18 mouse cellular contexts compared by ENCODE assay signal in genomic region chr19:32717590-32717989, GRCm38 (mm10). TPM values are rescaled to one million over a fixed set of nuclear protein-coding genes. Genes with fewer than 3 reads are reported as not detected.
DNase-seq lines count a peak whose midpoint lies in the region; ATAC-seq and TF ChIP-seq lines count a peak whose summit lies in the region.
"Had no signal": no experiment of that assay in that cellular context is flagged by ENCODE, and none has a peak within 500 bp of the region (broad histone marks: within the 10 kb centered on the region; RNA-seq: fewer than 3 reads in every experiment).

No protein-coding gene starts in this region.

- ATAC-seq in intestine, postnatal 0 days: no peak
- ATAC-seq in intestine, embryonic 15.5 days: no peak
- ATAC-seq: forebrain, embryonic 16.5 days; inflammation-experienced regulatory T-cells, adult 6 months had no signal

- peak; percentile 49 for TF ChIP-seq CTCF in intestine, postnatal 0 days (IDR thresholded peaks at IDR 0.05; ENCODE audit: low read depth)

- WGBS in intestine, postnatal 0 days: 59% methylated on average over 3 of the region's 3 CpGs
- WGBS in intestine, embryonic 15.5 days: 70% methylated on average over 3 of the region's 3 CpGs

- no peak overlapping the region for H3K4me2 ChIP-seq in intestine, postnatal 0 days (replicated peaks; ENCODE audit: low read depth)
- no peak overlapping the region for H3K4me2 ChIP-seq in intestine, embryonic 15.5 days (replicated peaks)
- H3K4me2 ChIP-seq: embryonic facial prominence, embryonic 15.5 days; liver, embryonic 13.5 days; stomach, embryonic 15.5 days had no signal

- H3K4me1 ChIP-seq in intestine, postnatal 0 days (replicated peaks; ENCODE audit: control insufficient read depth, insufficient read depth, low read length): no peaks in the 10 kb centered on the region
- no peaks in the 10 kb centered on the region for H3K4me1 ChIP-seq in intestine, embryonic 15.5 days (replicated peaks)
- H3K4me1 ChIP-seq: embryonic facial prominence, embryonic 15.5 days; stomach, embryonic 15.5 days had no signal

- peak; percentile 52 for DNase-seq in thymus, postnatal 0 days (ENCODE audit: low spot score)
- no peak for DNase-seq in thymus, postnatal 10 days (ENCODE audit: low spot score in 2 of 2)
- DNase-seq in R1 (ENCODE audit: low read depth, low spot score): peak; percentile 35
- DNase-seq in yolk sac, embryonic 10.5 days (ENCODE audit: low spot score): no peak
- DNase-seq in right cerebral cortex, adult 2 months (ENCODE audit: low spot score in 2 of 2): no peak
- DNase-seq: adrenal gland, postnatal 10 days; cerebellum, postnatal 36 days; heart, postnatal 14 days; kidney, postnatal 4 days; liver, embryonic 13.5 days; right cerebral cortex, postnatal 4 days had no signal

- H3K9ac ChIP-seq in intestine, postnatal 0 days (ENCODE audit: low read depth, low read length): no peak overlapping the region
- H3K9ac ChIP-seq in intestine, embryonic 15.5 days: no peak overlapping the region
- H3K9ac ChIP-seq: embryonic facial prominence, embryonic 15.5 days; liver, embryonic 13.5 days; stomach, embryonic 15.5 days had no signal

- H3K27me3 ChIP-seq in intestine, postnatal 0 days (replicated peaks; ENCODE audit: control insufficient read depth, insufficient read depth, low read length): no peaks in the 10 kb centered on the region
- no peaks in the 10 kb centered on the region for H3K27me3 ChIP-seq in intestine, embryonic 15.5 days (replicated peaks)
- H3K27me3 ChIP-seq: embryonic facial prominence, embryonic 15.5 days; liver, embryonic 13.5 days; stomach, embryonic 15.5 days had no signal

- no peaks in the 10 kb centered on the region for H3K36me3 ChIP-seq in intestine, postnatal 0 days (ENCODE audit: control insufficient read depth, insufficient read depth)
- H3K36me3 ChIP-seq in intestine, embryonic 15.5 days: no peaks in the 10 kb centered on the region
- H3K36me3 ChIP-seq: embryonic facial prominence, embryonic 15.5 days; liver, embryonic 13.5 days; stomach, embryonic 15.5 days had no signal

- no peak overlapping the region for H3K4me3 ChIP-seq in intestine, postnatal 0 days (ENCODE audit: low read depth, low read length)
- H3K4me3 ChIP-seq in intestine, embryonic 15.5 days (replicated peaks): no peak overlapping the region
- H3K4me3 ChIP-seq: embryonic facial prominence, embryonic 15.5 days; liver, embryonic 13.5 days; stomach, embryonic 15.5 days had no signal

- H3K9me3 ChIP-seq in intestine, postnatal 0 days (ENCODE audit: control insufficient read depth): no peaks in the 10 kb centered on the region
- H3K9me3 ChIP-seq in intestine, embryonic 15.5 days: no peaks in the 10 kb centered on the region
- H3K9me3 ChIP-seq: embryonic facial prominence, embryonic 15.5 days; liver, embryonic 13.5 days; stomach, embryonic 15.5 days had no signal

- H3K27ac ChIP-seq in intestine, postnatal 0 days (ENCODE audit: low read depth, low read length): no peak overlapping the region
- H3K27ac ChIP-seq in intestine, embryonic 15.5 days: no peak overlapping the region
- H3K27ac ChIP-seq: embryonic facial prominence, embryonic 15.5 days; liver, embryonic 13.5 days; macrophage; stomach, embryonic 15.5 days had no signal

RNA-seq across cellular contexts. Expression of gene Atad1, which starts 22.0 kb away (rescaled TPM):
- 48.5 and 49.6 TPM in 2 replicates for polyA plus RNA-seq in intestine, postnatal 0 days (2015; fragmentation: Nextera tagmentation; extraction: Ambion mirVana)
- polyA plus RNA-seq in intestine, embryonic 15.5 days (2015; fragmentation: Nextera tagmentation; extraction: Ambion mirVana): 72.6 and 76.1 TPM in 2 replicates
- 76.7 and 77.8 TPM in 2 replicates for polyA plus RNA-seq in thymus, postnatal 0 days (2015; fragmentation: Nextera tagmentation; extraction: Ambion mirVana)

RNA-seq across cellular contexts. Expression of gene Pten, which starts 39.7 kb away (rescaled TPM):
- 13.2 and 16.1 TPM in 2 replicates for polyA plus RNA-seq in intestine, postnatal 0 days (2015; fragmentation: Nextera tagmentation; extraction: Ambion mirVana)
- 10.1 TPM in 2 replicates for polyA plus RNA-seq in intestine, embryonic 15.5 days (2015; fragmentation: Nextera tagmentation; extraction: Ambion mirVana)
- 17.7 and 22.9 TPM in 2 replicates for polyA plus RNA-seq in thymus, postnatal 0 days (2015; fragmentation: Nextera tagmentation; extraction: Ambion mirVana)

Comparison
In these comparisons a context has a peak if more than half of its experiments do, and no peak if none do; other contexts are left out.
1. DNase-seq: peak in thymus, postnatal 0 days (single experiment) and R1 (single experiment); none in thymus, postnatal 10 days (0 of 2), yolk sac, embryonic 10.5 days (single experiment) and right cerebral cortex, adult 2 months (0 of 2).